Mouse (Mus musculus) neutrophil, adult 5-6 weeks (primary cell): ENCODE data around the gene Ssb. TPM values are rescaled to one million over a fixed set of nuclear protein-coding genes. Genes with fewer than 3 reads are reported as not detected.

Experiments
- ATAC-seq: fragments of 151-379, 151-347 bp; 2 replicates; pipeline ENCODE4 v1.8.0; 2017; ENCODE audit warnings: mild to moderate bottlenecking, moderate TSS enrichment; ENCODE audit not compliant: insufficient number of reproducible peaks, poor library complexity, low FRiP score, severe bottlenecking; ENCODE audit errors: extremely low read depth
- total RNA-seq: library from RNA; stranded (forward); fragments of 200-1000 nt; gene quantifications from 2 replicates; pipeline ENCODE4 v1.2.3, GENCODE M21; 2017

Gene Ssb
- 231 and 278 TPM in 2 replicates for total RNA-seq

DNA sequence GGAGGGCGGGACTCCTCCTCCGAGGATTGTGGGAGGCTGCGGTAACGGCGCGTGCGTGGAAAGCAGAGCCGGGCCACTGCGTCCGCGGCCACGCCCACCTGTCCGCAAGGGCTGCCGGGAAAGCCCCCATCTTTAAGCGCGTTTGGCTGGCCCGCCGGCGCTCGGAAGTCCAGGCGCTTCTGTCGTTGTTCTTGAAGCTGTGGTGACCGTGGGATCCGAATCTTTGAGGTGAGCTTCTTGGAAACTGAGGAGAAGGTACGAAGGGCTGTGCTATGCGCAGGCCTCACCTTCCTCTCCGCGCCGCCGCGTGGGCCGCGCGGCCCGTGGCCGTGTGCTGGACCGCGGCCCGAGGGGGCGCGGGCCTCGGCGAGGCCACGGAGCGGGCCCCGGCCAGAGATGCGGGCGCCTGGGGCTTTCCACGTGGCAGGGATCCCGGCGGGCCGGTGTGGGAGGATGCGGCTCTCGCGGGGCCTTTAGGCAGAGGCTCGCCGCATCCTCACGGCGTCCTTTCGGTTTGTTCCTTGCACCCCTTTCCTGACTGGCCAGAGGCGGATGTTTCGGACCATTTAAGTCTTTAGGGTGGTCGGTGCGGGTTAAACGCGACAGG, at the start of gene Ssb:
TSS of gene Ssb (plus strand) at position 78 of the 607 bp plus-strand sequence.
- peak; percentile 95 for ATAC-seq

- ATAC-seq = no peak
Observed at GRCm38 (mm10) chr2:69816575-69816974, 44.8 kb upstream of the Ssb start.

DNA sequence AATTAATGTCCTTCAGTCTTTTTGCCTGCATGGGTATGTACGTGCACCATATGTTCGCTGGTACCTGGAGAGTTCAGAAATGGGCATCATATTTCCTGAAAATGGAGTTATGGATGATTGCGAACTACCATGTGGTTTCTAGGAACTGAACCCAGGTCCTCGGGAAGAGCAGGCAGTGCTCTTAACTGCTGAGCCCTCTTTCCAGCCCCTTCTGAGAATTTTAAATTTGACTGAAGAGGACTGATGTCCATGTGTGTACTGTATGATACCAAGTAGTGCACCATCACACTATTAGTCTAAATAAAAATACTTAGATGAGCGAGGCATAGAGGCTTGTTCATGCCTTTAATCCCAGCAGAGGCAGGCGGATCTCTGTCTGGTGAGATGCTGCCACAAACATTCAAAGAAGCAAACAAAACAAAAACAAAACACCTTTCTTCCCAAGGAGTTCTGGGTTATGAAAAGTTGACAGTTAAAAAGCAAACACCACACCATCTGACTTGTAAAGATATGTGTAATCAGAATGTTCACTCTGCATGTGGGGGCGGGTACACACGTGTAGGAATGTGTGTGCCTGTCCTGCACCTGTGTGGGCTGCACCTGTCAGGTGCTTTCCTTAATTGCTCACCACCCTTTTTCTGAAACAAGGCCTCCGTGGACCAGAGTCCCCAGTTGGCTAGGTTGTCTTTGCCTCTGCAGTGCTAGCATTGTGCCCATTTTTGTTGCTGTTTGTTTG, 42.8 kb upstream of the Ssb start:
- no peak for ATAC-seq

- no peak for ATAC-seq
Observed at GRCm38 (mm10) chr2:69820201-69820600, 41.2 kb upstream of the Ssb start.

DNA sequence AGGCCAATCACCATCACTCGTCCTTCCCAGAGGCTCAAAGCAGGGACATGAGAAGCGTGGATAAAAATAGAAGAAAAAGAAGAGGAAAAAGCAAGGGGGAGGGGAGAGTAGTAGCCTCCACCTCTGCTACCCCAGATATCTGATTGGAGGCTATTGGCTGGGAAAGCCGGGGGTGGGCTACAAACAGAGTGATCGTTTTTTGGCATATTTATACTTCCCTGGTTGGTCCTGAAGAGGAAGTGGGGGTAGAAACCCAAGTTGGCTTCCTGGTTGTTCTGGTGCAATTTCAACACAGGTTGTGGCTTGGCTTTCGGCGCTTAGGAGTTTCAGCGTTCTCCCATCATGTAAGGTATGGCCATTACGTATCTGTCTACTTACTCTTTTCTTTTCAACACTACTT, 39.7 kb upstream of the Ssb start, which contains the start of gene Klhl23:
TSS of gene Klhl23 (plus strand) at position 234 of the 400 bp plus-strand sequence.
- no peak for ATAC-seq

DNA sequence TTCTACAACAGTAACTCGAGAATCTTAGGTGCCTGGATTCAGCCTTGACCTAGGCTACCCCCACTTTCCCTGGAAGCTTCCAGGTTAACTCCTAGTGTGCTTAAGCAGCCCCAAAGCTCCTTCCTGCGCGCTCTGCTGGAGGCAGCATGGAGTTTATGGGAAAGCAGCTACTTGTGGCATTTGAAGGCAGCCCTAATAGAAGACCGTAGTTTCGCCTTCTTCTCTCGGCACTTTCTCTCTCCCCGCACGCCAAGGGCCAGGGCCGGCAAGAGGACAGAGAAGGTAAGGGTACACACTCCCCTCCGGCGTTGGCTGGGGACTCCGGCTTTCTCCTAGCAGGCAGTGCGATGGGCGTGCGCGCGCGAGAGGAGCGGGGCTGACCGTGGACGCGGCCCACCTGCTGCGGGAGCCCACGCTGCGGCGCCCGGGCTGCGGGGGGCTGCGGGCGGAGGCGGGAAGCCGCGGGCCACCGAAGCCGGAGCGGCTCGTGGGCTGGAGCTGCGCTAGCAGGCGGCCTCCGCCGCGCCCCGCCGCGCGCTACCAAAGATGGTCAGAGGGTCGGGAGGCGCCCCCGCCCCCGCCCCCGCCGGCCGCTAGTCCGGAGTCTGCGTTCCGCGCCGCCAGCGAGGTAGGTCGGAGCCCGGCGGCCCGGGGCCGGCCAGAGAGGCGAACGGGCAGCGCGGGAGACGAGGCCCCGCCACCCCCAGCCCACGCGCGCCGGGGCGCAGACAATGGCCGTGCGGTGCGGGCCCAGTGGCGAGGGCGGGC, 38.8 kb upstream of the Ssb start:
- no peak for ATAC-seq

DNA sequence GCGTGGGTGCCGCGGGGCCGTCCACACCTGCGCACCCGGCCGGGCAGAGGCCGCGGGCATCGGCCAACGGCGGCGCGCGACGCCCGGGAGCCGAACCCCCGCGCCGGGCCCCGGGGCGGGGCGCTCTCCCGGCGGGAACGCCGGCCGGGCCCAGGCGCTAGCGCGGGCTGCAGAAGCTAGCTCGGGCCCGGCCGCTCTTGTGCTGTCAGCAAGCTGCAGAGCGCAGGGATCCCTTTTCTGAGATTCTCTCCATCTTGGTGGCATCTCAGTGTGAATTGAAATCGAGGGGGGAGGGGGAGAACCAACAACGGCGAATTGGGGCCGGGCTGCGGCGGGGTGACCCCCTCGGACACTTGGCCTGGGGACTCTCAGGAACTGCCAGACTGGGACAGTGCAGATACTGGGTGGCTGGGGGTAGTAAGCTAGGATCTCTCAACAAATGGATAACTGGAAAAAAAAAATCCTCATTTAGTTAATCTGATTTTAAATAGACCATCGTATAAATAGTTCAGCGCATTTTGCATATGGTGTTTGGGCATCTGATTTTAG, 38.2 kb upstream of the Ssb start:
- ATAC-seq = no peak

- ATAC-seq = no peak
Observed at GRCm38 (mm10) chr2:69825898-69826297, 35.5 kb upstream of the Ssb start.

- no peak for ATAC-seq
Observed at GRCm38 (mm10) chr2:69826380-69826779, 35.0 kb upstream of the Ssb start.

DNA sequence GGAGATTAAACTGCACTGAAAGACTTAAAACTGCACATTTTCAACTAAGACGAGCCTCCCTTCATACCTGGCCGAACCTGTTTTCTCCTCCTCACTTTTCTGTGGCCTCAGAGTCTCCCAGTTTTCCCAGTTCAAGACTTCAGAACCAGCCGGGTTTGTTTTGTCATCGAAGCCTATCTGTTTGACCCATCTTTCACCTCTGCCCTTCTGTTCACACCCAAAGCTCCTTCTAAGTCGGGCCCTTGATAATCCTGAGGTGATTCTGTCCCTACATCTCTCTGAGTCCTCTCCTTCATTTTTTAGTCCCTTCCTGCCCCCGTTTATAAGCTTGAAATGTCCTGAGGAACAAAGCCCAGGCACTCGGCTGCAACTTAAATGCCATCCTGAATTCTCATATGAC, 33.3 kb upstream of the Ssb start:
- ATAC-seq = no peak

GRCm38 (mm10) chr2:69829680-69830079, 31.7 kb upstream of the Ssb start:
- no peak for ATAC-seq

DNA sequence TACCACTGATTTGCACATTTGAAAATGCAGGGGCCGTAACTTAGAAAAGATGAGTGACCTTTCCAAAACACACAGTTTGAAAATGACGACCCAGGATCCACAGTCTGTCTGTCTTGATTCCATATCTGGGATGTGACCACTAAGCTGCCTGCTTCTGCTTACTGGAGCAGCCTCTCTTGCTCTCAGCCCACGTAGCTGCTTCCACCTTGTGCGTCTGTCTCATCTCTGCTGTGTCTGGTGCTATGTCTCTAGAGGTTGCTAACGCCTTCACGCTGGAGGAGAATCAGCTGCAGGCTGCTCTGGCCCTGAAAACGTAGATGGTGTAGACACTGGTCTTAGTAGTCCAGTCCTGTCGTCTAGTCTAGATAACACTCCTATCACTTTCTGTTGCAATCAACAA, 31.2 kb upstream of the Ssb start:
- ATAC-seq = no peak

- no peak for ATAC-seq
Observed at GRCm38 (mm10) chr2:69837244-69837967, 24.0 kb upstream of the Ssb start.

DNA sequence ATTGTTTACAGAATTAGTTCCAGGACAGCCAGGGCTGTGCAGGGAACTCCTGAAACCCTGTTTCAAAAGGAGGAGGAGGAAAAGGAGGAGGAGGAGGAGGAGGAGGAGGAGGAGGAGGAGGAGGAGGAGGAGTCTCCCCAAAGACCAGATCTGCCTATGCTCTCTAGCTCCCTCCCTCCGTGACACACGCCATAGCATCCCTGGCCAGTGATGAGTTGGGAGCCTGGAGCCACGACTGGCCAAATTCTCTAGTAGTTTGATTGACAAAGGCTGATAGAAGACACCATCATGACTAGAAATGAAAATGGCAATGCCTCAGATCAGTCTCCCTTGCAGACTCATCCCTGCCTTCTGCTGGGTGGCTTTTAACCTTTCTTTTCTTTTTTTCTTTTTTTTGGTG, 23.4 kb upstream of the Ssb start:
- no peak for ATAC-seq

GRCm38 (mm10) chr2:69838707-69839106, 22.7 kb upstream of the Ssb start:
- no peak for ATAC-seq

- ATAC-seq = no peak
Observed at GRCm38 (mm10) chr2:69840261-69840660, 21.1 kb upstream of the Ssb start.

DNA sequence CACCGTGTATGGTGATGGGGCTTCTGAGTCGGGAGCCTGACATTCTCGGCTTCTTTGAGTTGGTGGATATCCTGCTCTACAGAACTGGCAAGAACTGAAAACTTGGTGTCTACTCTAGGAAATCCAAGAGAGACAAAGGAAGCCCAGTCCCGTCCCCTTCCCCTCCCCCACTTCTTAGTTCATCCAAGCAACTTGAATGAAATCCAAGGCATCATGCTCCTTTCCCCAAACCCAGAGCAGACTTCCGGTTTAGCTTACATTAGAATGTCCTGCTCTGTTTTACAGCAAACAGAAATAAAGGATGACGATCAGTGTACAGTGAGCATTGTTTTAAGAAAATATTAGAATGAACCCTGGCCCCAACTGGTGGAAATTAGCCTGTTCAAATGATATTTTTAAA, 12.1 kb upstream of the Ssb start:
- ATAC-seq = no peak

GRCm38 (mm10) chr2:69851427-69852058, 9.8 kb upstream of the Ssb start:
- ATAC-seq = no peak

- no peak for ATAC-seq
Observed at GRCm38 (mm10) chr2:69856392-69856791, 5.0 kb upstream of the Ssb start.
